Mouse (Mus musculus) lung, embryonic 15.5 days (tissue): ENCODE results near the gene Ube2l3. TPM values are rescaled to one million over a fixed set of nuclear protein-coding genes. Genes with fewer than 3 reads are reported as not detected.

Experiments used
- ATAC-seq: fragments of 200-750 bp; cut with Nextera tagmentation; 2 replicates; pipeline ENCODE4 v1.8.0; 2017; ENCODE audit warnings: moderate number of reproducible peaks, borderline replicate concordance; ENCODE audit not compliant: low FRiP score, low TSS enrichment; ENCODE audit errors: extremely low read depth
- H3K27ac ChIP-seq: fragments of 300-500 bp; sonication (generic); 2 replicates; pipeline ENCODE4 v1.5.1; 2015; ENCODE audit warnings: moderate library complexity, mild to moderate bottlenecking, inconsistent platforms
- H3K27me3 ChIP-seq: fragments of 300-500 bp; sonication (generic); 2 replicates; pipeline ENCODE4 v1.6.1; 2015; ENCODE audit warnings: inconsistent platforms
- H3K36me3 ChIP-seq: fragments of 300-500 bp; sonication (generic); 2 replicates; pipeline ENCODE4 v1.6.1; 2015; ENCODE audit warnings: inconsistent platforms
- H3K4me1 ChIP-seq: fragments of 300-500 bp; sonication (generic); 2 replicates; pipeline ENCODE4 v1.6.1; 2015; ENCODE audit warnings: inconsistent platforms
- H3K4me2 ChIP-seq: fragments of 300-500 bp; sonication (generic); 2 replicates; pipeline ENCODE4 v1.6.1; 2015; ENCODE audit warnings: inconsistent platforms, mild to moderate bottlenecking, moderate library complexity
- H3K4me3 ChIP-seq: fragments of 300-500 bp; sonication (generic); 2 replicates; pipeline ENCODE4 v1.5.1; 2015; ENCODE audit warnings: mild to moderate bottlenecking, inconsistent platforms
- H3K9ac ChIP-seq: fragments of 300-500 bp; sonication (generic); 2 replicates; pipeline ENCODE4 v1.6.1; 2015; ENCODE audit warnings: inconsistent platforms
- H3K9me3 ChIP-seq: fragments of 300-500 bp; sonication (generic); 2 replicates; pipeline ENCODE4 v1.6.1; 2016; ENCODE audit warnings: inconsistent platforms
- WGBS: fragments of 180-500 bp; shearing (Covaris S2); methylation state at CpG from one replicate; pipeline ENCODE4 v1.1.7; 2015; 5-methylcytosine and 5-hydroxymethylcytosine counted together
- polyA plus RNA-seq: library from polyadenylated mRNA; unstranded; fragments of >200 nt; fragmentation: Nextera tagmentation; extraction: Ambion mirVana; gene quantifications from 2 replicates; pipeline ENCODE4 v1.2.1, GENCODE M21; 2015

Ube2l3 gene
- polyA plus RNA-seq: 345 and 355 TPM in 2 replicates

- H3K27ac ChIP-seq: no peak within 1 kb of the TSS
- peak within 1 kb of the TSS; percentile 60 for H3K4me2 ChIP-seq
- H3K4me1 ChIP-seq: peaks cover 20% of the 10 kb centered on the region
- H3K36me3 ChIP-seq: no peaks in the 10 kb centered on the region
- 79% methylated on average over 1 of the region's 1 CpGs for WGBS
- H3K9ac ChIP-seq: peak within 1 kb of the TSS; percentile 100
- no peak for ATAC-seq
- no peaks in the 10 kb centered on the region for H3K9me3 ChIP-seq
- H3K27me3 ChIP-seq: peaks cover 12% of the 10 kb centered on the region; the same call in 1 of the 2 replicates
- H3K4me3 ChIP-seq: peak within 1 kb of the TSS; percentile 100
These were observed at the start of gene Ube2l3 for GRCm38 (mm10) chr16:17202549-17202948. Gene Ube2l3 (minus strand): TSS chr16:17202649.

DNA sequence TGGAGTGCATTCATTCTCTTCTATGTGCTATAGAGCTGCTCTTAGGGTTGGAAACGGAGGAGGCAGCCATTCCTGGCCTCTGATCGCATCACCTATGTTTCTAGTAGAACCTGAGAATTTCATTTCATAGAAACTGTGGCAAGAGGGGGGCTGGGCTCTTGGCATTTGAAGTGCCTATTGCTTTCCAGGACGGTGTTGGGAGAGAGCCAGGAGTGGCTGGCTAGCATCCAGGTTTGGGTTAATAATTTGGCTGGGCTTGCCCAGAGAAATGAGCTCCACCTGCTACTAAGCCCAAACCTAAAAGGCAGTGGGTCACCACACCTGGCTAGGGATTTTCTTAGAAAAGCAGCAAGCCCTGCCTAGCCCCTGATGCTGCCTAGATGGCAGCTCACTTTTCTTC is 49.1 kb upstream of the Ube2l3 start:
- H3K4me3 ChIP-seq: no peak overlapping the region
- peak overlapping the region; percentile 18 for H3K4me2 ChIP-seq
- peaks cover 66% of the 10 kb centered on the region for H3K4me1 ChIP-seq
- no peaks in the 10 kb centered on the region for H3K27me3 ChIP-seq
- WGBS: 39% methylated on average over 3 of the region's 3 CpGs
- H3K36me3 ChIP-seq: no peaks in the 10 kb centered on the region
- no peak overlapping the region for H3K9ac ChIP-seq
- peak; percentile 8; the same call in 1 of the 2 replicates for ATAC-seq
- peak overlapping the region; percentile 83 for H3K27ac ChIP-seq
- no peaks in the 10 kb centered on the region for H3K9me3 ChIP-seq

GRCm38 (mm10) chr16:17249135-17249534 is 46.7 kb upstream of the Ube2l3 start:
- H3K9me3 ChIP-seq: no peaks in the 10 kb centered on the region
- no peaks in the 10 kb centered on the region for H3K36me3 ChIP-seq
- H3K4me1 ChIP-seq: peaks cover 67% of the 10 kb centered on the region
- H3K27ac ChIP-seq: no peak overlapping the region
- 31% methylated on average over 6 of the region's 6 CpGs for WGBS
- no peak for ATAC-seq
- H3K4me3 ChIP-seq: no peak overlapping the region
- H3K9ac ChIP-seq: no peak overlapping the region
- no peak overlapping the region for H3K4me2 ChIP-seq
- no peaks in the 10 kb centered on the region for H3K27me3 ChIP-seq

GRCm38 (mm10) chr16:17247727-17248126 is 45.3 kb upstream of the Ube2l3 start:
- 38% methylated on average over 4 of the region's 4 CpGs for WGBS
- H3K9ac ChIP-seq: no peak overlapping the region

GRCm38 (mm10) chr16:17244996-17245395 is 42.5 kb upstream of the Ube2l3 start:
- no peaks in the 10 kb centered on the region for H3K36me3 ChIP-seq
- no peaks in the 10 kb centered on the region for H3K27me3 ChIP-seq
- no peak overlapping the region for H3K4me3 ChIP-seq
- no peak overlapping the region for H3K9ac ChIP-seq
- H3K9me3 ChIP-seq: no peaks in the 10 kb centered on the region
- no peak overlapping the region for H3K4me2 ChIP-seq
- no peak for ATAC-seq
- H3K4me1 ChIP-seq: peaks cover 49% of the 10 kb centered on the region
- WGBS: 66% methylated on average over 1 of the region's 1 CpGs
- H3K27ac ChIP-seq: no peak overlapping the region

More at GRCm38 (mm10) chr16:17247727-17248126, 45.3 kb upstream of the Ube2l3 start:
- Histone ChIP-seq H3K9me3 (no peaks in the 10 kb centered on the region), H3K27ac (peak overlapping the region; percentile 76), H3K4me3 (no peak overlapping the region), H3K4me2 (no peak overlapping the region), H3K4me1 (peaks cover 61% of the 10 kb centered on the region), H3K36me3 (no peaks in the 10 kb centered on the region), H3K27me3 (no peaks in the 10 kb centered on the region)
- peak; percentile 64 for ATAC-seq

- no peak for ATAC-seq
- H3K27ac ChIP-seq: peak overlapping the region; percentile 39
- H3K4me2 ChIP-seq: no peak overlapping the region
- H3K27me3 ChIP-seq: no peaks in the 10 kb centered on the region
- H3K4me1 ChIP-seq: peaks cover 51% of the 10 kb centered on the region
- WGBS: 13% methylated on average over 1 of the region's 1 CpGs
- H3K9me3 ChIP-seq: no peaks in the 10 kb centered on the region
- no peaks in the 10 kb centered on the region for H3K36me3 ChIP-seq
- no peak overlapping the region for H3K9ac ChIP-seq
- no peak overlapping the region for H3K4me3 ChIP-seq
These were observed 41.3 kb upstream of the Ube2l3 start for GRCm38 (mm10) chr16:17243731-17244130.

DNA sequence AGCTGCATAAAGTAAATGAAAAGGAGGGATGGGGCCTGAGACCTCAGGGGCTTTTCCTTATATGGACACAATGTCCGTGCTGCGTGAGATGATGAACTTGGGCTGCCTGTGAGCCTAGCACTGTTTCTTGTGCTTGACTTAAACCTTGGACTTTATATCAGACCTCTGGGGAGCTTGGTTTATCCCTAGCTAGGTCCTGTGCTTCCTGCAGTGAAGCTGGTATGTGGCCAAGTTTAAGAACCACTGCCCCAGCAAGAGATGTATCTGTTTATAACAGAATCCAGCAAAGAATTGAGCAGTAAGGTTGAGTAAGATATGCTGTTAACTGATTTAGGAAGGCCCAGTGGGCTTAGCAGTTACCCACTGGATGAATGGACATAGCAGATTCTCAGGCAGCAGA is 37.0 kb upstream of the Ube2l3 start:
- no peaks in the 10 kb centered on the region for H3K36me3 ChIP-seq
- ATAC-seq: no peak
- no peak overlapping the region for H3K27ac ChIP-seq
- H3K9ac ChIP-seq: no peak overlapping the region
- peaks cover 64% of the 10 kb centered on the region for H3K4me1 ChIP-seq
- WGBS: 53% methylated on average over 2 of the region's 2 CpGs
- H3K9me3 ChIP-seq: no peaks in the 10 kb centered on the region
- H3K4me2 ChIP-seq: no peak overlapping the region
- no peak overlapping the region for H3K4me3 ChIP-seq
- H3K27me3 ChIP-seq: no peaks in the 10 kb centered on the region

DNA sequence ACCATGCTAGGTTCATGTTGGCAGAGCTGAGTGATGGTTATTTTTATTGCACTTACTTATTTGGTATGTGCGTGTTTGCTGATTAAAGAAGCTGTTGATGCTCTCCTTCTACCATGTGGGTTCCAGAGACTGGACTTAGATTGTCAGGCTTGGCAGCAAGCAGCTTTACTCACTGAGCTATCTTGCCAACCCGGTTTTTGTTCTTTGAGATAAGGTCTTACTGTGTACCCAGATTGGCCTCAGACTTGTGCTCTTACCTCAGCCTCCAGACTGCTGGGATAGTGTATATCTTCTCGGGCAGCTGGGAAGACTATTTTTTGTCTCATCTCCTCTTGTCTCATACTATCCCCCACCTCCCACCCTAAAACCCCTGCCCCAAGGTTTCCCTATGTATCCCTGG is 35.2 kb upstream of the Ube2l3 start:
- H3K4me2 ChIP-seq: no peak overlapping the region
- no peak for ATAC-seq
- no peak overlapping the region for H3K9ac ChIP-seq
- WGBS: 69% methylated on average over 3 of the region's 3 CpGs
- H3K27ac ChIP-seq: no peak overlapping the region
- no peaks in the 10 kb centered on the region for H3K36me3 ChIP-seq
- H3K27me3 ChIP-seq: no peaks in the 10 kb centered on the region
- no peaks in the 10 kb centered on the region for H3K9me3 ChIP-seq
- H3K4me1 ChIP-seq: peaks cover 61% of the 10 kb centered on the region
- no peak overlapping the region for H3K4me3 ChIP-seq

GRCm38 (mm10) chr16:17234916-17235665 is 32.6 kb upstream of the Ube2l3 start:
- H3K4me1 ChIP-seq: peaks cover 53% of the 10 kb centered on the region
- 21% methylated on average over 9 of the region's 9 CpGs for WGBS
- no peaks in the 10 kb centered on the region for H3K36me3 ChIP-seq
- no peaks in the 10 kb centered on the region for H3K9me3 ChIP-seq
- H3K27me3 ChIP-seq: no peaks in the 10 kb centered on the region
- peak overlapping the region; percentile 85; the same call in 1 of the 2 replicates for H3K9ac ChIP-seq
- ATAC-seq: no peak
- peak overlapping the region; percentile 91 for H3K4me2 ChIP-seq
- peak overlapping the region; percentile 84 for H3K4me3 ChIP-seq
- peak overlapping the region; percentile 25 for H3K27ac ChIP-seq

- 3% methylated on average over 12 of the region's 12 CpGs for WGBS
- Histone ChIP-seq H3K27ac (peak overlapping the region; percentile 86), H3K4me3 (peak overlapping the region; percentile 84), H3K4me2 (peak overlapping the region; percentile 91), H3K9me3 (no peaks in the 10 kb centered on the region), H3K27me3 (no peaks in the 10 kb centered on the region), H3K9ac (peak overlapping the region; percentile 85), H3K36me3 (no peaks in the 10 kb centered on the region), H3K4me1 (peaks cover 47% of the 10 kb centered on the region)
- no peak for ATAC-seq
These were observed 32.0 kb upstream of the Ube2l3 start for GRCm38 (mm10) chr16:17234499-17234895.

GRCm38 (mm10) chr16:17233702-17234498 is 31.5 kb upstream of the Ube2l3 start:
- Histone ChIP-seq H3K4me3 (peak overlapping the region; percentile 84), H3K9me3 (no peaks in the 10 kb centered on the region), H3K36me3 (no peaks in the 10 kb centered on the region), H3K27me3 (no peaks in the 10 kb centered on the region), H3K9ac (peak overlapping the region; percentile 85), H3K4me1 (peaks cover 45% of the 10 kb centered on the region), H3K27ac (peak overlapping the region; percentile 86), H3K4me2 (peak overlapping the region; percentile 91)
- peak; percentile 40 for ATAC-seq
- under 1% methylated on average over 38 of the region's 62 CpGs for WGBS
